Mouse (Mus musculus) erythroblast, embryonic 14.5 days (primary cell): ENCODE measurements around the gene Adap2.

ENCODE experiments used
- GATA1 ChIP-seq: IDR thresholded peaks from 2 replicates; pipeline ENCODE4 v1.6.1; 2012; ENCODE audit warnings: low read length, inconsistent platforms, mixed read lengths
- TAL1 ChIP-seq: IDR thresholded peaks from 3 replicates; pipeline ENCODE4 v1.6.1; 2012; ENCODE audit warnings: low read length, inconsistent platforms, mixed read lengths

GRCm38 (mm10) chr11:80145787-80146275 is 8.1 kb upstream of the Adap2 start:
- TF ChIP-seq GATA1 (no peak), TAL1 (no peak)
